Mouse (Mus musculus): Measurements from ENCODE around the gene Lrrc8b.

- no peak for TF ChIP-seq CTCF (conservative IDR thresholded peaks at IDR 0.05; ENCODE audit: insufficient read depth, insufficient read length, low read depth, low read length)
- TF ChIP-seq POLR2A (IDR thresholded peaks at IDR 0.05; ENCODE audit: low read depth, low read length): no peak
These were observed 12.8 kb downstream of the Lrrc8b start for GRCm38 (mm10) chr5:105428265-105428974.

Data from kidney, adult 2 months (tissue).